Comparison of ENCODE assay signal across 10 mouse cellular contexts in genomic region chr9:35354652-35355130, GRCm38 (mm10).
DNase-seq lines count a peak whose midpoint lies in the region; ATAC-seq lines count a peak whose summit lies in the region.
"Had no signal": no experiment of that assay in that cellular context is flagged by ENCODE, and none has a peak within 500 bp of the region (broad histone marks: within the 10 kb centered on the region; RNA-seq: fewer than 3 reads in every experiment).

No protein-coding gene starts in this region.

- H3K4me1 ChIP-seq in liver, embryonic 12.5 days: 0 out of 2 replicates have a peak, but pooled peaks cover 2% of the 10 kb centered on the region
- 0 out of 2 replicates have a peak, but pooled peaks cover 5% of the 10 kb centered on the region for H3K4me1 ChIP-seq in midbrain, embryonic 15.5 days
- H3K4me1 ChIP-seq: liver, embryonic 15.5 days had no signal

- no peak overlapping the region for H3K9ac ChIP-seq in liver, embryonic 12.5 days
- no peak overlapping the region for H3K9ac ChIP-seq in midbrain, embryonic 15.5 days
- H3K9ac ChIP-seq: liver, embryonic 15.5 days had no signal

- WGBS in liver, embryonic 12.5 days (ENCODE audit: insufficient replicate concordance): 59% methylated on average over 7 of the region's 7 CpGs
- 60% methylated on average over 7 of the region's 7 CpGs for WGBS in midbrain, embryonic 15.5 days

- H3K27me3 ChIP-seq in liver, embryonic 12.5 days (replicated peaks): no peaks in the 10 kb centered on the region
- no peaks in the 10 kb centered on the region for H3K27me3 ChIP-seq in midbrain, embryonic 15.5 days (replicated peaks)
- H3K27me3 ChIP-seq: liver, embryonic 15.5 days had no signal

- H3K36me3 ChIP-seq in liver, embryonic 12.5 days: no peaks in the 10 kb centered on the region
- H3K36me3 ChIP-seq in midbrain, embryonic 15.5 days (replicated peaks): no peaks in the 10 kb centered on the region
- H3K36me3 ChIP-seq: liver, embryonic 15.5 days had no signal

- H3K4me3 ChIP-seq in liver, embryonic 12.5 days: no peak overlapping the region
- H3K4me3 ChIP-seq in midbrain, embryonic 15.5 days: no peak overlapping the region
- H3K4me3 ChIP-seq: liver, embryonic 15.5 days had no signal

- no peak overlapping the region for H3K27ac ChIP-seq in liver, embryonic 12.5 days
- H3K27ac ChIP-seq in midbrain, embryonic 15.5 days: no peak overlapping the region
- H3K27ac ChIP-seq: liver, embryonic 15.5 days had no signal

- DNase-seq in cerebellum, adult 9-11 months: peak; percentile 17
- DNase-seq in cerebellum, adult 18-20 months: no peak
- peak; percentile 34 for DNase-seq in liver
- peak; percentile 87 for DNase-seq in forelimb bud, embryonic 11.5 days (ENCODE audit: low read depth, low spot score)
- DNase-seq: adrenal gland, postnatal 10 days had no signal

- ATAC-seq in liver, embryonic 12.5 days: no peak
- peak; percentile 67 for ATAC-seq in midbrain, embryonic 15.5 days (replicated peaks)
- ATAC-seq in inflammation-experienced regulatory T-cells, adult 6 months: no peak
- ATAC-seq in megakaryocyte progenitor cell, adult 5-6 weeks (replicated peaks; ENCODE audit: poor library complexity): no peak

- no peaks in the 10 kb centered on the region for H3K9me3 ChIP-seq in liver, embryonic 12.5 days (replicated peaks)
- H3K9me3 ChIP-seq in midbrain, embryonic 15.5 days: no peaks in the 10 kb centered on the region
- H3K9me3 ChIP-seq: liver, embryonic 15.5 days had no signal

- H3K4me2 ChIP-seq in liver, embryonic 12.5 days: no peak overlapping the region
- H3K4me2 ChIP-seq in midbrain, embryonic 15.5 days: no peak overlapping the region
- H3K4me2 ChIP-seq: liver, embryonic 15.5 days had no signal

Comparison
In these comparisons a context has a peak if more than half of its experiments do, and no peak if none do; other contexts are left out.
1. DNase-seq: peak in cerebellum, adult 9-11 months (single experiment), liver (single experiment) and forelimb bud, embryonic 11.5 days (single experiment); none in cerebellum, adult 18-20 months (0 of 2).